Mouse (Mus musculus): ENCODE data around the gene Abcc1.

- TF ChIP-seq GATA1 (IDR thresholded peaks at IDR 0.05; ENCODE audit: borderline replicate concordance, low read length) (no peak), FLI1 (IDR thresholded peaks at IDR 0.05; ENCODE audit: low read length) (no peak)
Measured at GRCm38 (mm10) chr16:14365457-14365856, 4.1 kb downstream of the Abcc1 start.

Measured in megakaryocyte, embryonic 14.5 days (primary cell).